Mouse (Mus musculus): ENCODE results near the gene Fmn2.

Gene Fmn2

DNA sequence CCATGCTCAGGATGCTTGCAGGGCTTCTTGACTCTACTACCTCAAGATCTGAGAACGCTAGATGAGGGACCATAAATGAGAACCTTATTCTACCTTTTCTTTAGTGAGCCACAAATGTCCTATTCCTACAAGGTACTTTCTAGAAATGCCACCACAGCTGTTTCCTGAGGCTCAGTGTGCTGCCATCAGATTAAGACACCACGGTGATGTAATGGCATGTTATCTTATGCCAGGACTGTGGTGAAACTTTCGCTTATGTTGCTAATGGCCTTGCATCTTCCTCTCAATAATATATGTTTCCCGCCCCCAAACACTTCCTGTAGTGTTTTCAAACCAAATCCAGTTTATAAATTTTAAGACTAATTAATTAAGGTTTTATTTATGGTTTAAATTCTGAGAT, 154.9 kb downstream of the Fmn2 start:
- DNase-seq (ENCODE audit: extremely low read depth, low read depth, low spot score): no peak

DNA sequence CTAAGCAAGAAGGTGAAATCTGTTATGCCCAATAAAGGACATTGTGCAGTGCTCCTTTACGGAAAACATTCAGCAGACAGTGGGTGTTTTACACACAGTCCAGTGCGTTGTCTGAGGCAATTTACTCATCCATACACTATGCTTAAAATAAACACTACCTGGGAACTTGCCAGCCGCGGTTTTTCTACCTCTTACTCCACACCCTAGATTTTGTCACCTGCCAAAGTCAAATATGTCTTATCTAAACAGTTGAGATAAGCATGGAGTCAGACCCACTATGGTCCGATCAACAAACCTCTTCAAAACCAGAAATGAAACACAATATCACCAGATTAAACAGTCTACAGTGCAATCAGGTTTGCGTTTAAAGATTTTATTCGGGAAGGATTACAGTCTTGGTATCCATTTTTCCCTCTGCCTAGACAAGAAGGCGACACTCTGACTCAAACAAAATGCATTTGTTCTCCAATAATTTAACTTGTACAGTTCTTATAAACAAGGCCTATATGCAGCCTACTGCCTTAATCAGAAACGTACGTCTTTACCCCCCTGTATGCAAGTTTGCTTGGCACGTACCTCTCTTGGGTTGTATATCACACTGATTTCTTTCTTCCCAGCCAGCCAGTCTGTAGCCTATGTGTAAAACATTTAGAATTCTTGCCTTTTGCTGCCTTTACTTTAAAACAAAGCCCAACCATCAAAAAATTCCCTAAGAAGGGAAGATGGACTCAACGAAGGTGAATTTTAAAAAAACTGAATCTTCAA, 158.0 kb downstream of the Fmn2 start:
- DNase-seq (ENCODE audit: extremely low read depth, low read depth, low spot score): no peak

DNA sequence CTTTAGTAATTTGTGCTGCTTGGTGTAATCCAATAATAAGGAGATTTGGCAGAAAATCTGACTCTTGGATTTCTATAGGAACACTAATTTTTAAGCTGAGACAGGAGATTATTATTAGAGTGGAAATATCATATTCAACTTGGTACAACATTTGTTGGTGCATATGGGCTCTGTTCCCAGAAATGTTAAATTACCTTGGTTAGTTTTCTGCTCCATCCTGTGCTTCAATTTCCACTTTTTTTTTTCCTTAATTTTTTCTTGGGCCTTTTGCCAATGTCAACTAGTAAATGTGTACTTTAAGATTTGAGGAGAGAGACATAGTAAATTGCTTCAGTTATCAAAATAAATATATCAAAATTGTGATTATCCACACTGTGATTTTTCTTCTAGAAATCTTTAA, 163.5 kb downstream of the Fmn2 start:
- DNase-seq (ENCODE audit: extremely low read depth, low read depth, low spot score): no peak

DNA sequence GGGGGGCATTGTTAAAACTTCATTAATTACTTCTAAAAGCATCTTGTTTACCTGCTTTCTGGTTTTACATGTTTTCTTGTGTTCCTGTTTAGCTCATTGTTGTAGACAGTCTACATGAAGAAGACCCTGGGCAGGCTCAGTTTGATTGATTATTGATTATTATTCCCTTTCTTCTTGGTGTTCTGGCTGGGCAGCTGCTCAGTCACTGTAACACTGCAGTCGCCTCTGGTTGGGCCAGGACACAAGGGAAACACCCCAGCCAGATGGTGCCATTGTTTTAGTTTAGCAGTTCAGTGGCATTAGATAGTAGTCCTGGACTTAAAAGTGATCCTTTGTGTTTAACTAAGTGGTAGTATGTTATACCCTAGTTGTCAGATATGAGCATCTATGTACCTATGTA, 167.5 kb downstream of the Fmn2 start:
- DNase-seq (ENCODE audit: extremely low read depth, low read depth, low spot score): no peak

DNA sequence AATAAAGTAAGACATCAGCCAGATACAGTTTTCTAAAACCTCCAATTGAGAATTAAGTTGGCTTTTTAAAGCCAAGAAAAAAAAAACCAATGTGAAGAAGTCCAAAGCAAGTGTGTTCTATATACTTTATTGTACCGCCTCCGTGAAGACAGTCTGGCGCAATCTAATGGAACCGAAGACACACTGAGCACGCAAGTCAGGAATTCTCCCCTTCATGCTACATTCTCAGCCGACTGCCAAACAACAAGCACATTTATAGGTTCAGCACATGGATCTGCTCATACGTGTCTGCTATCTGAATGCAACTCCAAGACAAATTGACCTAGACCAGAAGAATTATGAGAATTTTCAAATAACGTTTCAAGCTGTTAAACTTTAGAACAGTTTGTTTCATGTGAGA, 169.2 kb downstream of the Fmn2 start:
- no peak for DNase-seq (ENCODE audit: extremely low read depth, low read depth, low spot score)

DNA sequence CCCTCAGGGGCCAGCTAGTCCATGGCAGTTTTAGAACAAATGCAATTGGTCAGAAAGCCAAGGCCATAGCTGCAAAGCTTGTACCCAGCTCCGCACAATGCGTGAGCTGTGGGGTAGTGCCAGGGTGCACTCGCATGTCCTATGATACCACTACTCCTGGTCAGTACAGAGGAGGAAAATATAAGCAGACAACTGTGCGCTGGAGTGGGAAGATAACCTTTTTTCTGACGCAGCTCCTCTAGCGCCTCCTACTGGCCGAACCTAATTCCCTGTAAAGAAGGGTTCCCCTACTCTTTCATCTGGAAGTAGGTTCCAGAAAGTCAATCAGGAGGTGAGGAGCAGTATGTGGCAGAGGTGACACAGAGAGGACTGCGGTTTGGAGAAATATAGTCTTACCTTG, 173.0 kb downstream of the Fmn2 start:
- DNase-seq (ENCODE audit: extremely low read depth, low read depth, low spot score): no peak

DNA sequence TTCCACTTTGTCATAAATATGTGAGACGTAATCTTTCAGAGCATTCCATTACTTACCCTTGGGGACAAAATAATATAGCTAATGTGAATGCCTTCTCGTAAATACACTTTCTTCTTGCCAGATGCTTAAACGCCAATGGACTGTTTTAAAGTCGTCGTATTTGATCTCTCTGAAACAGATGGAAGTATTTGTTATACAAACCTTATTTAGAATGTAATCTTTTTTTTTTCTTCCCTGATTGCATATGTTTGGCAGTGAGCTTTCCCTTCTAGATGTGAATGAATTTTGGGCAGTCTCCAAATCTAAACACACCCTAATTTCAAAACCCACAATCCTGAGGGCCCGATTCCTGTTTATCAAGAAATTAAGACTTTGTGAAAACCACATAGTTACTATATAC, 173.7 kb downstream of the Fmn2 start:
- DNase-seq (ENCODE audit: extremely low read depth, low read depth, low spot score): no peak

DNA sequence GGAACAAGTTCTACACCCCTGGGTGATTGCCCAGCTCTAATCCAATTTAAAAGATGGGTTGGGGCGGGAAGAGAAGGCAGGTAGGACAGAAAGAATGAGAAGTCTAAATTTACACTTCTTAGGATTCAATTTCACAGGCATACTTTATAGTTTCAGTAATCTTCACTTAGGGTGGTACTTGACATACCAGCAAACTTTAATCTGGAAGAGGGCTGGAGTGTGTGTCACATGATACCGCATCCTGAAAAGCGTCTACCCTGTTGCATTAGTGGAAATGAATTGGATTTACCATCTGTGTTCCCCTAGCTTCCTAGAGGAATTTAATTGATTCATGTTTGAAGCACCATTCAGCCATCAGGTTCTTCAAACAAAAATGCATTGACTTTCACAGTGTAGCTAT, 174.6 kb downstream of the Fmn2 start:
- DNase-seq (ENCODE audit: extremely low read depth, low read depth, low spot score): no peak

DNA sequence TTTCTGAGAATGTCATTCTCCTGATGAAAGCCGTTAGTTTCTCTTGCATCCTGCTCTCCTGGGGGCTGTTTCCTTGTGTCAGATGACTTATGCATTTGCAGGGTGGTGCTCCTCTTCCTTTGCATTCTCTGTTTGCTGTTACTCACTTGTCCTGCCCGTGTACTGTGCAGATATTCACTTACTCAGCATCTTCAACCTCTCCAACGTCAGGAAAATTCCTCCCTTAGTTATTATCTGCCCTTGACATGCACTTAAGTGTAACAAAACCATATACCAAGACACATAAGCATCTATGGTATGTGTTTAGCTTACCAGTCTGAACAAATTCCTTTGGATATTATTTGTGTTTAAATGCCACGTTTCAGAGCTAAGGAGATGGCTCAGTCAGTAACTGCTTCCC, 175.6 kb downstream of the Fmn2 start:
- no peak for DNase-seq (ENCODE audit: extremely low read depth, low read depth, low spot score)

DNA sequence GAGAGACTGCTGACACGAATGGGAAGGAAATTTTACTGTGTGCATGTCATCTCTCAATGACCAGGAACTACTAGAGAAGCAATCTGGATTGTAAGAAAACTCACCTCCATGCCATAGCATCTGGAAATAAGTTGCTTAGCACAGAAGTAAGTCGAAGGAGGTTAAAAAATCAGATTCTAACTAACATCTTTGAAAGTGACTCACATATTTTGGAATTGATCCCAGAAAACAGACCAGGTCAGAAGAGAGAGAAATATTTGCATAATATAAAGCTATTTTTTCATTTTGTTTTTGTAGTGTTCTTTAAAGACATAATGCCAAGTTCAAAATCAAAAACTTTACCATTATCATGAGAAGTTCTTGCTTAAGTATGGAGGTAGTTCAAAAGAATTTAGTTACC, 187.7 kb downstream of the Fmn2 start:
- no peak for DNase-seq (ENCODE audit: extremely low read depth, low read depth, low spot score)

DNA sequence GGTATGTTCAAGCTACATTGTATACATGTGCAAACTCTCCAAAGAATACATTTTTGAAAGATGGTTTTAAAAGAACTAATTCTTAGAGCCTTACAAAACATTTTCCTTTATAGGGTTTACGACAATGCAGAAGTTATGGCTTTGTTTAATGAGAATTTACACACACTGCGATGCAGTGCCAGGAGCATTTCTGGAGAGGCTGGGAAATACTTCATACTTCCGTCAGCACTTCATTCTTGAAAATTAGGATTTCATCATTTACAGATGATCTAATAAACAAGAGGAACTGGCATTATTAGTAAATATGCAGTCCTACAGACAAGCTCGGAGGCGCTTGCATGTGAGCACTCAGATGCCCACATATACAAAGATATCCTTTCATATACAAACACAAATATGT, 199.2 kb downstream of the Fmn2 start:
- no peak for DNase-seq (ENCODE audit: extremely low read depth, low read depth, low spot score)

DNA sequence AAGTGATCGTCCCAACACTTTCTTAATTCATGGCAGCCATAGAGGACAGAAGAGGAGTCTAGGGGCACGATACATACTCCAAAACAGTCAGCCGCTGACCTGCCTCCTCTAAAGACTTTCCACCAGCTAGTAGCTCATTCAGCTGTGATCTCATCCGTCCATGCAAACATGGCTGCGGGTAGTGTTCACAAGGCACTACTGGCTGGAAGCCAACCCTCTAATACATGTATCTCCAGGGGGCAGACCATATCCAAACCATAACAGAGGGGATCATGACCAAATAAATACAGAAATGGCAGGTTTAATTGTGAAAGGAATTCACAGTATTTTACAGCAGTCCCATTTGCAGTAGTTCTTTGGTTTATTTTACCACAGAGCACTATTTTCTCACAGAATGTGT, 200.2 kb downstream of the Fmn2 start:
- no peak for DNase-seq (ENCODE audit: extremely low read depth, low read depth, low spot score)

DNA sequence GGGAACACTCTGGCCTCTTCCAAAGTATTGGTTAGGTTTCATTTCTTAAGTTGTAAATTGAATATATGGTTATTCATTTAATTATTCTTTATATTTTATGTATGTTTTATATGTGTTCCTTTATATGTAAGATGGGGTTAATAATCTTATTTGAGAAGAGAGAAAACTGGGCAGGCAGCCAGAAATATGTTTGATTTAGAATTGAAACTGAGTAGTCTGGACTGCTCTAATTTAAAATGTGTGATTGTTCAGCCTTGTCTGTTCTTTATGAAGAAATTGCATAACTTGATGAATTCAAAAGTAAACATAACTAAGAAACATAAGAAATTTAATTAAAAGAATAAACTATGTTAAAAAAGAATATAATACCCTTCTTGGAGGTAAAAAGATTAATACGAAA, 202.3 kb downstream of the Fmn2 start:
- DNase-seq (ENCODE audit: extremely low read depth, low read depth, low spot score): no peak

DNA sequence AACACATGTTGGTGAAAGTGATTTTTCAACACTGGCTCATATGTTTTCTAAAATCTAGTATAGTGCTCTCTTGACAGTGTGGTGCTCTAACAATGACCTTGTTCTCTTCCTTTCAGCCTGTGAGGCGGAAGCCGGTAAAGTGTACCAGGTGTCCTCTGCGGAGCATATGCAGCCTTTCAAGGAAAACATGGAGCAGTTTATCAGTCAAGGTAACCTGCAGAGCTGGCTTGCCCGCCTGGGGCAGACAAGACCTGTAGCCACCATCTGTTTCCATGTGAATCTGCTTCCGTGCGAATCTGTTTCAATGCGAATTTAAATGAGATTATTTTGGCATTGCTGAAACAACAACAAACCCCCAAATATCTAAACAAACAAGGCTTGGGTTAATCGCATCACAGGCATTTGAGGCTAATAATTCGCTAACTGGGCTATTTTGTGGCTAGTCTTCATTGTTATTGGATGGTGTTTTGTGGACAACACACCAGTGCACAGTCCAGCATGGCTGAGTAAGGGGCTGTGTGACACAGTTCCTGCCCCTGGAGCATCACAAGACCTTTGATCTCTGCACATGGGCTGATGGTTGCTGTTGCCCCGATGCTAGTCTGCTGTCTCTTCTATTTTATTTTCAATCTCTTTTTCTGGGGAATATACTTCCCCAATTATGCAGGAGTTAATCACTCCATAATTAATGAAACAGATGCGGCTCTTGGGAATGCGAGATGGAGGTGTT, 218.3 kb downstream of the Fmn2 start:
- no peak for DNase-seq (ENCODE audit: extremely low read depth, low read depth, low spot score)

DNA sequence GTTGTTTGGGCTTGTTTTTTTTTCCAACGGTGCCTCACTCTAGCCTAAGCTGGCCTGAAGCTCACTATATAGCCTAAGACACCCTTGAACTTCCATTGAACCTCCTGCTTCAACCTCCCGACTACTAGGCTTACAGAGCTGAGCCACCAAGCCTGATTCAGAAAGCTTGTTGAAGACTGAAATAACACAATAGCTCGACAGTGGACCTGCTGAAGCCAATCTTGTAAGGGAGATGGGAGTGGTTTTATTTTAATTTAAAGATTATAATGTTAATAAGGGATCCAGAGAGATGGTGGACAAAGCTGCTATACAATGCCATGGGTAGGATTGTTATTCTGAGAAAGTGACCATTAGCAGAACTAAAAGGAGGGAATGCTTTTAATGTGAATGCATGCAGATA, 227.1 kb downstream of the Fmn2 start:
- no peak for DNase-seq (ENCODE audit: extremely low read depth, low read depth, low spot score)

DNA sequence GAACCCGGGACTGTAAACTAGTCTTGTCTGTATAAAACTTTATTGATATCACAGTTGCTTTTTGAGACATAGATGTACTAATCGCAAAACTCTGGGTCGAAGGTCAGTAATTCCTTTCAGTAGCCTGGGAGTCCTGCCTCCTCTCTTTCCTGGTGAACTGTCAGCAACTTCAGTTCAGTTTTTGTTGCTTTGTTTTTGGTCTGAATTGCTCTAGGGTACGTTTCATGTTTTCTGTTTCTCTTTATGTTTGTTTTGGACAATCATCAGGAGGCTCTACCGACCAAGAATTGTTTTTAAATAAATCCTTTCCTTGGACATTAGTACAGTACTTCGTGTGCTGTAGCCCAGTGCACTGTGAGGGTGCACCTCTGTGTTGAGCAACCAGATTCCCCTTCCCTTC, 231.1 kb downstream of the Fmn2 start:
- DNase-seq (ENCODE audit: extremely low read depth, low read depth, low spot score): no peak

DNA sequence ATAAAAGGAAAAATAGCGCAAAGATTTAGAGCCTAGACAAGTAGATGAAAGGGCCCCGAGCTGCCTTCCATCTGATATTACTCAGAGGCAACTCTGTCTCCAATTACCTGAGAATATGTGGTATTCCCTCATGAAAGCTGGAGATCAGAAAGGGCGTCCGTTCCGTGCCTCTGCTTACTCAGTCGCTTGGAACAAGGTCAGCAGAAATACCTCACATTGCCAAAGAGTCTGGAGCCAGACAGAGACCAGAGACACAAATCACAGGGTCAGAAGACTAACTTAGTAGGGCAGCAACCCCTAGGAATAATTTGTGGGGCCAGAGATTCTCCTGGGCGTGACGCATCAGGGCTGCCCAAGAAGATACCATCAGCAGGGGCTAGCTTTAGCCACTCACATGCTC, 237.3 kb downstream of the Fmn2 start:
- DNase-seq (ENCODE audit: extremely low read depth, low read depth, low spot score): no peak

DNA sequence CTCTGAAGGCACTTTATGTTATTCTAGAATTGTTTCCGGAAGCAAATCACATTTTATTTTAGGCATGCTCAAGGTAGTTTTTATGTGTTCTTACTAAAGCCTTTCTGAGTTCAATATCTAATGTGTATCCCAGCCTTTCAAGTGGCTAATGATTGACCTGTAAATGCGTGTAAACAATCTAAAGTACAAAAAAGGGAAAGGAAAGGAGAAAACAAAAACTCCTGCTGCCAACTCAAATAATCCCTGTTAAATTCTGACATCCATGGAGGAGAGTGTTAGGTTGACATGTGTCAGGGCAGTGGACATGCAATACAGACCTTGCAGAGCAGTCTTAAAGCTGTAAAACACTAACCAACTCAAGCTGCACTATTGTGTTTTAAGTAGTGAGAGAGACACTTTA, 241.0 kb downstream of the Fmn2 start:
- no peak for DNase-seq (ENCODE audit: extremely low read depth, low read depth, low spot score)

DNA sequence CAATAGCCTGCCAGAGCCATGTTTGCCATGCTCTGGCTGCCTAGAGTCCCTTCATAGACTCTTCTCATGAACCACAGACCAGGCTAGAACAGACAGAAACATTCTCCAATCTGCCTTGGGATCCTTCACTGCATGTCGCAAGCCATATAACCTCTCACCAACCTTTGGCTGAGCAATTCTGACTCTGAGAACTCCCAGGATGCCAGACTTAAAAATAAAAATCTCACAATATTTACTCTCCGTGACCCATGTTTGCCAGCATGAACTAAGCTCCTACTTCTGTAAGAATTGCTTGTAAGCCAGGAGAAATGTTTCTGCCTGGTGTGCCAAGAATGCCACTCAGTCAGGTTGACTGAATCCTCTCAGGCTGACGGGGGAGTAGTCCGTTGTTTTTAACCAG, 246.9 kb downstream of the Fmn2 start:
- DNase-seq (ENCODE audit: extremely low read depth, low read depth, low spot score): no peak

DNA sequence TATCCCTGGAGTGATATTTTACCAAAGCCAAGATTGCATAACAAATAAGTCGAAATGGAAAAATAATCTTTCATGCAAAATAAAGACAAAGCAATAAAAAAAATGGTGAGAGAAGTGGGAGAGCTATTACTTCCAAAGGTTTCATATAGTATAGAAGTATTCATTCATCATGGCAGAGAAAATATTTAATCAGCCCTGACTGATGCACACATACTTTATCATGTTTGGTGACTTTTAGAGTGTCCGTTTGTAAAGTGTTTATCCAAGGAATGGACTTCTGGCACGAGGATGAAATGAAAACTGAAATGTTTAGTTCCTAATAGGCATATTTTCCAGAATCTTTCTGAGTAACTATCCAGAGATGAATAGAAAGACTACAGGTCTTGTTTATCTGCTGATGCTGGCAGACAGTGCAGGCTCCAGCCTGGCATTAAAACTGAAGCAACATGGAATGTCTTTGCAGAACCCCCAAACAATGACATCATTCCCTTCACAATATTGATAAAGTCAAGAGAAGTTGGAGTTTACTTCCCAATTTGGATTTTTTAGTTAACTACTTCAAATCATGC, 249.4 kb downstream of the Fmn2 start:
- no peak for DNase-seq (ENCODE audit: extremely low read depth, low read depth, low spot score)

DNA sequence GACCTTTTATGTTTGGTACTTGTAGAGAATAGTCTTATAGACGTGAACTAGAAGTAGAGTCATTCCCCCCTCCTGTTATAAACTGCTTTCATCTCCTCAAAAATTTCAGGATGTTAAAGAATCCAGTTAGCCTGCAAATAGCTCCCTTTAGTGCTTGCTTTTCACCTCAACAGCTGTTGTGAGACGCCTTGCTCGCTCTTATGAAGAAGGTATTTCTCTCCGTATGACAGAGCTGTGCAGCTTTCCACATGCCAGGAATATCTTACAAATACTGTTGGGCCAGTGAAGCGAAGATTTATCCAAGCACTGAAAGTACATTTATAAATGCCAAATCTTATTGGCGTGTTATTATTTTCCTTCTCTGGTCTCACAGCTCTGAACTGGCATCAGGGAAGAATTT, 257.7 kb downstream of the Fmn2 start:
- no peak for DNase-seq (ENCODE audit: extremely low read depth, low read depth, low spot score)

DNA sequence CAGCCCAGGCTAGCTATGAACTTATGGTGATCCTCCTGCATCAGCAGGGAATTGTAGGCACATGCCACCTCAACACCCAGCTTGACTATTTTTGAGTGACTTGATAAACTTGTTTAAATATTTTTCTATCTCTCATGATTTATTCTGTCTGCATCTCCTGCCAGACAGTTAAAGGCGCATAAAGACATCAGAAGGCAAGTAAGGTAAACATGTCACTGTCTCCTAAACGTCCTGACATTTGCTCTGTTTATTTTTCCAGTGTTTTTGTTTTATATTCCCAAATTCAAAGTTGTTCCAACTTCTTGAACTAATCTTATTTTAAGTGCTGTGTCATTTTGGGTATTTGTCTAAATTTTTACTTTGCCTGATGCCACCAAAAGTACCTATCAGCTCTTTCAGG, 264.1 kb downstream of the Fmn2 start:
- DNase-seq (ENCODE audit: extremely low read depth, low read depth, low spot score): no peak

DNA sequence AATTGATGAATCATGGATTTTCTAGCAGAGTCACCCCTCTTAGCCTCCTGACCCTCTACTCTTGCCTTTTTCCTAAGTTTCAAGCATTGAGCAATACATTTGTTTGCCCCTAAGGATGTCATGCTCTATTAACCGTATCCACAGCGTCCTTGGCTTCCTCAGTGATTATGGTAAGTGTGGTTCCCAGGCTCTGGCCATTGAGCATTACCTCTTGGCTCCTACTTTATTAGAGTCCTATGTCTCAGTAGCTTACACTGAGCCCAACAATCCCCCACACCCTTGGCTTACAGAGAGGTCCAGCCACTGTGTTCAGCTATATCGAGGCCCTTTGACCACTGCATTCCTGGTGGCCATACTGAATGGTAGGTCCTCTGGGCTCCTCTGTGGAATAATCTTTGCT, 265.2 kb downstream of the Fmn2 start:
- DNase-seq (ENCODE audit: extremely low read depth, low read depth, low spot score): no peak

All from fat pad, adult 2 months (tissue).